Mouse (Mus musculus) forebrain, embryonic 13.5 days (tissue): Measurements from ENCODE around the gene Whrn. TPM values are rescaled to one million over a fixed set of nuclear protein-coding genes. Genes with fewer than 3 reads are reported as not detected.

Source experiments
- ATAC-seq: fragments of 200-750 bp; cut with Nextera tagmentation; 2 replicates; pipeline ENCODE4 v1.8.0; 2017
- H3K27ac ChIP-seq: fragments of 300-500 bp; sonication (generic); 2 replicates; pipeline ENCODE4 v1.5.1; 2015; ENCODE audit warnings: inconsistent platforms, mild to moderate bottlenecking, moderate library complexity
- H3K27me3 ChIP-seq: fragments of 300-500 bp; sonication (generic); 2 replicates; pipeline ENCODE4 v1.6.1; 2015; ENCODE audit warnings: mild to moderate bottlenecking, inconsistent platforms
- H3K36me3 ChIP-seq: fragments of 300-500 bp; sonication (generic); 2 replicates; pipeline ENCODE4 v1.6.1; 2015; ENCODE audit warnings: mild to moderate bottlenecking, inconsistent platforms; ENCODE audit not compliant: poor library complexity, severe bottlenecking
- H3K4me1 ChIP-seq: fragments of 300-500 bp; sonication (generic); 2 replicates; pipeline ENCODE4 v1.6.1; 2015; ENCODE audit warnings: inconsistent platforms
- H3K4me2 ChIP-seq: fragments of 300-500 bp; sonication (generic); 2 replicates; pipeline ENCODE4 v1.6.1; 2015; ENCODE audit warnings: inconsistent platforms, mild to moderate bottlenecking, moderate library complexity
- H3K4me3 ChIP-seq: fragments of 300-500 bp; sonication (generic); 2 replicates; pipeline ENCODE4 v1.5.1; 2015; ENCODE audit warnings: mild to moderate bottlenecking, inconsistent platforms
- H3K9ac ChIP-seq: fragments of 300-500 bp; sonication (generic); 2 replicates; pipeline ENCODE4 v1.6.1; 2015; ENCODE audit warnings: mild to moderate bottlenecking, inconsistent platforms
- H3K9me3 ChIP-seq: fragments of 300-500 bp; sonication (generic); replicated peaks from 2 replicates; pipeline ENCODE4 v1.6.1; 2016; ENCODE audit warnings: inconsistent platforms
- WGBS: fragments of 180-500 bp; shearing (Covaris S2); methylation state at CpG from one replicate; pipeline ENCODE4 v1.1.7; 2015; 5-methylcytosine and 5-hydroxymethylcytosine counted together
- polyA plus RNA-seq: library from polyadenylated mRNA; unstranded; fragments of >200 nt; fragmentation: Nextera tagmentation; extraction: Ambion mirVana; gene quantifications from 2 replicates; pipeline ENCODE4 v1.2.1, GENCODE M21; 2015

Whrn gene
- polyA plus RNA-seq, 1 experiment from 2014 or later: 5.5 TPM

GRCm38 (mm10) chr4:63491521-63491920 lies 4.3 kb downstream of the Whrn start:
- no peak for ATAC-seq
- Histone ChIP-seq H3K4me2 (no peak overlapping the region), H3K4me3 (no peak overlapping the region), H3K27me3 (peaks cover 19% of the 10 kb centered on the region), H3K27ac (no peak overlapping the region), H3K9me3 (peaks cover 5% of the 10 kb centered on the region; the same call in 1 of the 2 replicates), H3K36me3 (no peaks in the 10 kb centered on the region), H3K4me1 (peaks cover 57% of the 10 kb centered on the region), H3K9ac (no peak overlapping the region)
- 78% methylated on average over 6 of the region's 6 CpGs for WGBS

- H3K27me3 ChIP-seq: peaks cover 14% of the 10 kb centered on the region
- no peak overlapping the region for H3K27ac ChIP-seq
Measured at GRCm38 (mm10) chr4:63490146-63490545, 5.6 kb downstream of the Whrn start.

GRCm38 (mm10) chr4:63489676-63490075 lies 6.1 kb downstream of the Whrn start:
- H3K27me3 ChIP-seq: peaks cover 9% of the 10 kb centered on the region
- WGBS: 38% methylated on average over 10 of the region's 10 CpGs
- no peak overlapping the region for H3K27ac ChIP-seq
- no peak for ATAC-seq
- peaks cover 5% of the 10 kb centered on the region; the same call in 1 of the 2 replicates for H3K9me3 ChIP-seq
- H3K4me2 ChIP-seq: 0 out of 2 replicates have a peak overlapping the region, but pooled peaks have one; percentile 4
- no peaks in the 10 kb centered on the region for H3K36me3 ChIP-seq
- no peak overlapping the region for H3K9ac ChIP-seq
- peaks cover 43% of the 10 kb centered on the region for H3K4me1 ChIP-seq
- no peak overlapping the region for H3K4me3 ChIP-seq

More at GRCm38 (mm10) chr4:63490146-63490545, 5.6 kb downstream of the Whrn start:
- Histone ChIP-seq H3K4me3 (no peak overlapping the region), H3K9ac (no peak overlapping the region), H3K4me2 (peak overlapping the region; percentile 27; the same call in 1 of the 2 replicates), H3K36me3 (no peaks in the 10 kb centered on the region), H3K4me1 (peaks cover 48% of the 10 kb centered on the region), H3K9me3 (peaks cover 5% of the 10 kb centered on the region; the same call in 1 of the 2 replicates)
- 13% methylated on average over 3 of the region's 3 CpGs for WGBS
- ATAC-seq: no peak

- H3K36me3 ChIP-seq: no peaks in the 10 kb centered on the region
- H3K4me3 ChIP-seq: no peak overlapping the region
- no peak overlapping the region for H3K9ac ChIP-seq
- H3K4me1 ChIP-seq: peaks cover 28% of the 10 kb centered on the region
- no peak overlapping the region for H3K4me2 ChIP-seq
- H3K27ac ChIP-seq: no peak overlapping the region
- no peaks in the 10 kb centered on the region for H3K27me3 ChIP-seq
- no peak for ATAC-seq
- WGBS: 96% methylated on average over 2 of the region's 2 CpGs
- H3K9me3 ChIP-seq: peaks cover 5% of the 10 kb centered on the region; the same call in 1 of the 2 replicates
Measured at GRCm38 (mm10) chr4:63487916-63488315, 7.9 kb downstream of the Whrn start.

GRCm38 (mm10) chr4:63487256-63487655 lies 8.5 kb downstream of the Whrn start:
- Histone ChIP-seq H3K4me2 (no peak overlapping the region), H3K9me3 (peaks cover 5% of the 10 kb centered on the region; the same call in 1 of the 2 replicates), H3K4me3 (no peak overlapping the region), H3K4me1 (peaks cover 24% of the 10 kb centered on the region; the same call in 1 of the 2 replicates), H3K27me3 (0 out of 2 replicates have a peak, but pooled peaks cover 4% of the 10 kb centered on the region), H3K36me3 (no peaks in the 10 kb centered on the region), H3K9ac (no peak overlapping the region), H3K27ac (no peak overlapping the region)
- ATAC-seq: no peak
- WGBS: 61% methylated on average over 6 of the region's 6 CpGs

GRCm38 (mm10) chr4:63486523-63486922 lies 9.3 kb downstream of the Whrn start:
- ATAC-seq: no peak
- Histone ChIP-seq H3K27me3 (0 out of 2 replicates have a peak, but pooled peaks cover 4% of the 10 kb centered on the region), H3K9ac (no peak overlapping the region), H3K4me2 (no peak overlapping the region), H3K4me3 (no peak overlapping the region), H3K36me3 (no peaks in the 10 kb centered on the region), H3K4me1 (peaks cover 23% of the 10 kb centered on the region; the same call in 1 of the 2 replicates), H3K27ac (no peak overlapping the region), H3K9me3 (peaks cover 5% of the 10 kb centered on the region; the same call in 1 of the 2 replicates)
- WGBS: 30% methylated on average over 4 of the region's 4 CpGs

- 0 out of 2 replicates have a peak, but pooled peaks cover 4% of the 10 kb centered on the region for H3K27me3 ChIP-seq
- WGBS: 51% methylated on average over 7 of the region's 7 CpGs
- no peak overlapping the region for H3K4me3 ChIP-seq
- no peak overlapping the region for H3K4me2 ChIP-seq
- no peak for ATAC-seq
- no peaks in the 10 kb centered on the region for H3K36me3 ChIP-seq
- H3K4me1 ChIP-seq: peaks cover 15% of the 10 kb centered on the region; the same call in 1 of the 2 replicates
- no peak overlapping the region for H3K27ac ChIP-seq
- no peaks in the 10 kb centered on the region for H3K9me3 ChIP-seq
- H3K9ac ChIP-seq: no peak overlapping the region
Measured at GRCm38 (mm10) chr4:63483741-63484140, 12.1 kb downstream of the Whrn start.

- Histone ChIP-seq H3K4me1 (peaks cover 6% of the 10 kb centered on the region; the same call in 1 of the 2 replicates), H3K9ac (no peak overlapping the region), H3K4me3 (no peak overlapping the region), H3K27ac (no peak overlapping the region), H3K4me2 (no peak overlapping the region), H3K36me3 (no peaks in the 10 kb centered on the region), H3K27me3 (0 out of 2 replicates have a peak, but pooled peaks cover 4% of the 10 kb centered on the region), H3K9me3 (no peaks in the 10 kb centered on the region)
- ATAC-seq: no peak
- WGBS: 50% methylated on average over 11 of the region's 11 CpGs
Measured at GRCm38 (mm10) chr4:63480845-63481167, 15.0 kb downstream of the Whrn start.

GRCm38 (mm10) chr4:63480098-63480844 lies 15.5 kb downstream of the Whrn start:
- H3K27ac ChIP-seq: no peak overlapping the region; the same call in 1 of the 2 replicates
- WGBS: 32% methylated on average over 11 of the region's 11 CpGs
- H3K4me1 ChIP-seq: peaks cover 8% of the 10 kb centered on the region; the same call in 1 of the 2 replicates
- no peaks in the 10 kb centered on the region for H3K9me3 ChIP-seq
- H3K4me2 ChIP-seq: no peak overlapping the region
- H3K36me3 ChIP-seq: no peaks in the 10 kb centered on the region
- peak; percentile 50 for ATAC-seq
- no peak overlapping the region for H3K4me3 ChIP-seq
- H3K27me3 ChIP-seq: 0 out of 2 replicates have a peak, but pooled peaks cover 4% of the 10 kb centered on the region
- H3K9ac ChIP-seq: no peak overlapping the region

GRCm38 (mm10) chr4:63478036-63478435 lies 17.8 kb downstream of the Whrn start:
- Histone ChIP-seq H3K27me3 (0 out of 2 replicates have a peak, but pooled peaks cover 4% of the 10 kb centered on the region), H3K9me3 (no peaks in the 10 kb centered on the region), H3K4me2 (no peak overlapping the region), H3K36me3 (no peaks in the 10 kb centered on the region), H3K9ac (no peak overlapping the region), H3K27ac (no peak overlapping the region), H3K4me1 (peaks cover 23% of the 10 kb centered on the region), H3K4me3 (no peak overlapping the region)
- ATAC-seq: no peak
- WGBS: 83% methylated on average over 7 of the region's 7 CpGs

- Histone ChIP-seq H3K4me3 (no peak overlapping the region), H3K27me3 (no peaks in the 10 kb centered on the region), H3K4me1 (peaks cover 23% of the 10 kb centered on the region), H3K9me3 (no peaks in the 10 kb centered on the region), H3K4me2 (no peak overlapping the region), H3K36me3 (no peaks in the 10 kb centered on the region), H3K9ac (no peak overlapping the region), H3K27ac (no peak overlapping the region)
- WGBS: 95% methylated on average over 6 of the region's 6 CpGs
- ATAC-seq: no peak
Measured at GRCm38 (mm10) chr4:63476891-63477290, 18.9 kb downstream of the Whrn start.

- Histone ChIP-seq H3K4me2 (no peak overlapping the region), H3K4me1 (peaks cover 17% of the 10 kb centered on the region), H3K27me3 (no peaks in the 10 kb centered on the region), H3K4me3 (no peak overlapping the region), H3K9ac (no peak overlapping the region), H3K27ac (no peak overlapping the region), H3K36me3 (no peaks in the 10 kb centered on the region), H3K9me3 (no peaks in the 10 kb centered on the region)
- no peak for ATAC-seq
- WGBS: 79% methylated on average over 3 of the region's 3 CpGs
Measured at GRCm38 (mm10) chr4:63475208-63475607, 20.6 kb downstream of the Whrn start.
